Mouse (Mus musculus) erythroblast, embryonic 14.5 days (primary cell): ENCODE results near the gene Zfp609.

Experiments used
- GATA1 ChIP-seq: IDR thresholded peaks from 2 replicates; pipeline ENCODE4 v1.6.1; 2012; ENCODE audit warnings: low read length, inconsistent platforms, mixed read lengths
- TAL1 ChIP-seq: IDR thresholded peaks from 3 replicates; pipeline ENCODE4 v1.6.1; 2012; ENCODE audit warnings: low read length, inconsistent platforms, mixed read lengths

DNA sequence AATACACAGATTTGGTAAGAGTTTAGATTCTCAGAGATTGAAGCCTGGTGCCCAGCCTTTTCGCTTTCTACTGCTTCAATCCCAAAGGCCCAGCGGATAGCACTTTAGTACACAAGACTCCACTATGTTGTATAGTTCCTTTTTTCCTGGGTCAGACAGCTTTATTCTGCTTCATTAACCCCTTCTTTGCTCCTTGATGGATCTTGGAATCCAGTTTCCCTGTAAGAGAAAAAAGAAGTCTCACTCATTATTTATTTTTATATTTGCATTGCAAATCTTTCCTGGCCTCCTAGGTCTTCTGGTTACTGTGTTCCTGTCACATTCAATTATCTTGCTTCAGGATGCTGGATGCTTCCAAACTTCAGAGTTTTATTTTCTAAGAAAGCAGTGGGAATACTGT is 5.9 kb upstream of the Zfp609 start:
- TF ChIP-seq GATA1, result no peak
- no peak for TF ChIP-seq TAL1
